Mouse (Mus musculus) CD4-positive helper T cell, adult 2 months (primary cell): ENCODE measurements around the gene Slc35f3.
"Not testable (repeated sequence)": the region's sequence is repeated elsewhere in the genome, so short reads cannot be mapped to it uniquely, and the experiment has no call there.

Experiments
- DNase-seq: peaks from one replicate; pipeline ENCODE4 v3.0.0-alpha.2; 2012; ENCODE audit warnings: low read depth, missing footprints, low spot score

Gene Slc35f3

DNA sequence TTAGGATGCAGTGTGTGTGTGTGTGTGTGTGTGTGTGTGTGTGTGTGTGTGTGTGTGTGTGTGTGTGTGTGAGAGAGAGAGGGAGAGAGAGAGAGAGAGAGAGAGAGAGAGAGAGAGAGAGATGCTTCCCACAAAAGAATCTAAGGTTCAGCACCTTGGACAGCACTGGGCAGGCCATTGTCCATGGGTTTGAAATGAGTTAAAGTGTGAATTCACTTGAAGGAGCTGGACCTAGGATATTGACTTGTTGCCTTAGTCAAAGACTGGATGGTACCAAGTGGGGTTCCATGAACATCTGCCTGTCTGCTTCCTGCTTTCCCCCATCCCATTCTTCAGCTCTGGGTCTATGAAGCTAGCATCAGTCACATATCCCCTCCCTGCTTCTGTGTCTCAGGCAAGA, 106.2 kb downstream of the Slc35f3 start:
- not testable (repeated sequence) for DNase-seq

DNA sequence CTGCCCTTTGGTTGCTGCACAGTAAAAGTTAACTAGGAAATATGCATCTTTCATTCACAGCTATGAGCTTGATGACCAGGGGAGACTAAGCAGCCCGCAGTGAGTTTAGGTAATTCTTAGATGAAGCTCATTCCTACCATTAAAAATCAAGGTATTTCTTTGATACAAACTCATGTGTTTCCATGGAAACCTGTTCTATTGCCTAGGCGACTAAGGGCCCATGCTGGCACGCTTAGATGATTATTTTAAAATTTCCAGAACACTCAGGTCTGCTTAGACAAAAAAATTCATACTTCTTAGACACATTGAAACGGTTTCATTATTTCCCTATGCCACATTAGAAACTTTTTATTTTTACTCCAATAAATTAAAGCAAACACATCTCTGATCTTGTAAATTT, 106.7 kb downstream of the Slc35f3 start:
- DNase-seq: no peak

DNA sequence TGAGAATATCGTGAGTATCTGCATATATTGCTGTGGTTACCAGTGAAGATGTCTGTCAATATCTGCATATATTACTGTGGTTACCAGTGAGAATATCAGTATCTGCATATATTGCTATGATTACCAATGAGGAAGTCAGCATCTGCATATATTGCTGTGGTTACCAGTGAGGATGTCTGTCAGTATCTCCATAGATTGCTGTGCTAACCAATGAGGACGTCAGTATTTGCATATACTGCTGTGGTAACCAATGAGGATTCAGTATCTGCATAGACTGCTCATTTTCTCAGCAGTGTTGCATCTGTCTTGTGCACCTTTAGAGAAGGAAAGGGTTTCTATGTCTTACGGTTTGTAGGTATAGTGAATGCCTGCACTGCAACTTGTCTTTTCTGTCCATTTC, 122.5 kb downstream of the Slc35f3 start:
- peak; percentile 47 for DNase-seq

DNA sequence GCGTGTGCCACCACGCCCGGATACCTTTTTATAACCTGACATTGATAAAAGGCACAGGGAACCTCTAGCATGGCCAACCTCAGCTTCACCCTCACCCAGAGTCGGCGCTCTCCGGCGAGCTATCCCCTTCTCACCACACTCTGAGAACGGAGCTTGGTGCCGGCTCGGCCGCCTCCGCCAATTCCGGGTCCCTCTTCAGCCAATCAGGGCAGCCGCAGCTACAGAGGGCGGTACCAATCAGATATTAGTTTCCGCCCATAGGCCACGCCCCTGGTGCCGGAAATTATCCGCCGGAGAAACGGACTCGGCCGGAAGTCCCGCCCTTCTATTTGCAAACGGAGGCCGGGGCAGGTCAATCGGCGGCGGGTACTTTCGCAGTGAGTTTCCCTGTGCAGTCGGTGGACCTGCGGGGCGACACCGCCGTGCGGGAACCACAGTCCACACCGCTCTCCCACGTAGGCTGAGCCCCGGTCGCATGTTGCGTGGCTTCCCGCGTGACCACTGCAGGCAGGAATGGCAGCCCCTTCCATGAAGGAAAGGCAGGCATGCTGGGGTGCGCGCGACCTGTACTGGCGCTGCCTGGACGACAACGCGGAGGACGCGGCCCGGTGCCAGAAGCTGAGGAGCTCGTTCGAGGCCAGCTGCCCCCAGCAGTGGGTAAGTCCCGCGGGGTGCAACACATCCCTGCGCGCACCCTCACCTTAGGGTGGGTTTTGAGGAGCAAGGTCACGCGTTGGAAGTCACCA, 124.0 kb downstream of the Slc35f3 start, which contains the start of gene Coa6:
Gene Coa6 (plus strand): TSS at position 342 of the 746 bp plus-strand sequence.
- DNase-seq: peak; percentile 97

DNA sequence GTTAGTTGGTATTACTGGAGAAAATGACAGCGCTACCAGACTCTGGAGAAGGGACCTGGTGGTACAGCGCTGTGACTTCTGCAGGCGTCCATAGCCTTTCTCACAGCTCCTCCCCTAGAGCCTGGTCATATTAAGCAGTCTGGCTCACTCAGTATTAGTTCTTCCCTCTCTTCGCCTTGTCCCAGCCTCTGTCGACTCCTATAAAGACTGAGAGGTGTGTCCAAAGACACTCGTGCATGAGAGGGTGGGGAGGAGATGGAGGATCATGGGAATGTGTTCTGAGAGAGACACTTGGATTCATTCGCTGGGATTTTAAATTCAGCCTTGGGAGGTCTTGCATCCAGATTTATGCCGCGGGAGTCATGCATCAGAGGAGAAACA, 124.6 kb downstream of the Slc35f3 start:
- DNase-seq: no peak

DNA sequence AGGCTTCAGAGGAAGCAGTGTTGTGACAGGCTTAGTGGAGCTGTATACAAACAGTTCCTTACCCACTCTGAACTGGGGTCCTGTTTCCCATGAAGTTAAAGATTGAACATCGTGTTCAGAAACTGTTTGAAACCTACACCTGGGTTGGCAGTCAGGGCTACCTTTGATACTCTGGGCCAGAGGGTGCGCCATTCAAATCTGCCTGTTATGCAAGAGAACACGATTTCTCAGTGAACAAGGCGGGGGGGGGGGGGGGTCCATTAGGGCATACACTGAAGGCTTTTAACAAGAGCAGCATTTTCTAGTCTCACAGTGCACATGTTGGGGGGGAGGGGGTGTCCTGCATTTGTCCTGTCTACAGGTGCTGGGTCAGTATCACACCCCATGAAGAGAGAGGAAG, 125.8 kb downstream of the Slc35f3 start:
- no peak for DNase-seq

DNA sequence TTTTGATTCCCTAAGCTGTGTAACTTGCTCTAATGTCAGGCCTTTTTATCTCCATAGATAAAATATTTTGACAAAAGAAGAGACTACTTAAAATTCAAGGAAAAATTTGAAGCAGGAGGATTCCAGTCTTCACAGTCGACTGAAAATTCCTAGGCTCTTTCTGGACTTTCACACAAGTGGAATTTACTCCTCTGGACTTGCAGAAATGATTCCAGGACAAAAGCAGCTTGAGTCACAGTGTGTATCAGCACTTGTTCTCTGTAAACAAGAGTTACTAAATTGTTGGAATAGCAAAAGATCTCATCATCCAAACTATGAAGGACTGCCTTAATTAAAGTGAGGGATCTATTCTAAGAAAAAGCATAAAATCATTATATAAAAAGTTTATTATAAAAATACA, 126.6 kb downstream of the Slc35f3 start:
- DNase-seq: no peak

DNA sequence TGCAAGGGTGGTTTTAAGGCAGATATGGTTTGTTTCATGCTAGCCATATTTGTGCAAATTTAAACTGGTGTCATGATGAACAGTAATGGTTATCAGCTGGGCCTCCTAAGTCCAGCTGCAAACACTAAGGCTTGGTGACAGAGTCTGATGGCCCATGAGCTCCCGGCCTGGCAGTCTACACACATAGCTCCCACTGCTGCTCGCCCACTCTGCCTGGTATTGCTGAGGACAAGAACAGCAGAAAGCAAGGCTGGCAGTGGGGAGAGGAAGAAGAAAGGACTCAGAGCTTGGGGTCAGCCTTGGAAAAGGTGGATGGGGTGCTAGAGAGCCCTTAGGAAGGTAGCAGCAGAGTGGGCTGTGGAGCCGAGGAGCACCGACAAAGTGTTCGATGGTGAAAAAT, 131.3 kb downstream of the Slc35f3 start:
- DNase-seq: no peak

DNA sequence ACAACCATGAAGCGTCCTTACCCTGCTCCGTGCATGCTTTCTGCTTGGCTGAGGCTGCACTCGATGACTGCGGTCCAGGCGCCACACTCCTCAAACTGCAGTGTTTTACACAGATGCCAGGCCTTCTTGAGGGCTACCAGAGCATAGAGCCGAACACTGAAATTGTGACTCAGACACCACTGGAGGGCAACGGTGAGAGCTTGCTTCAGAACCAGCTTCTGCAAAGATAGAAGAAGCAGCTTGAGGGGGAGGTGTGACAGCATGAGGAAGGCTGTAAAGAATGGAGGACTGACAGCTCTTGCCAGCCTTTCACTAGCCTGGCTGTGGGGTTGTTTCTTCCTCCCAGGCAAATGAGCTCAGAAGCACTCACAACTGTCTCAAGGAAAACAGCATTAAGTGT, 135.5 kb downstream of the Slc35f3 start:
- no peak for DNase-seq

DNA sequence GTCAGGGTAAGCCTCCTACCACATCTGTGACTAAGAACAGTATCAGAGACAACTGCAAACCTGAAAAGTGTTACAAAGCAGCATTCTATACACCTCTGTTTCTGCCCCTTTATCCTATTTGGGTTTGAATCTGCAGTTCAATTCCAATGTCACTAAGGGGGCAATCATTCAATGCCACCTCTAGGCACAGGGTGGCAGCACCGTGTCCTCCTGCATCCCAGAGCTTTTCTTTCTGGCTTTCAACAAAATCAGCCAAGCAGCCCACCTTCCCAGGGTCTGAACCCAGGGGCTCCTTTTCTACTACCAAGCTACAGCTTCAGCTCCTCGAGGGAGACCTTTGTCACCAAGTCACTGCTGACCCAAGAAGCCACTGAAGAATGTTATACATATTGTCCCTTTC, 140.6 kb downstream of the Slc35f3 start:
- no peak for DNase-seq
